Mouse (Mus musculus) myocyte (in vitro differentiated cells): ENCODE data around the gene Syk. TPM values are rescaled to one million over a fixed set of nuclear protein-coding genes. Genes with fewer than 3 reads are reported as not detected.

Experiments used
- H3K27me3 ChIP-seq: one replicate; pipeline ENCODE4 v1.6.1; 2011; ENCODE audit not compliant: control insufficient read depth, insufficient read depth, insufficient read length
- H3K36me3 ChIP-seq: one replicate; pipeline ENCODE4 v1.6.1; 2011; ENCODE audit not compliant: control insufficient read depth, insufficient read depth
- H3K4me2 ChIP-seq: one replicate; pipeline ENCODE4 v1.6.1; 2011; ENCODE audit warnings: low read depth, control low read depth
- H3K4me3 ChIP-seq: one replicate; pipeline ENCODE4 v1.5.1; 2011; ENCODE audit warnings: mild to moderate bottlenecking, control low read depth, moderate library complexity
- H3K79me2 ChIP-seq: one replicate; pipeline ENCODE4 v1.6.1; 2011; ENCODE audit not compliant: control insufficient read depth, insufficient read depth
- H3ac ChIP-seq: one replicate; pipeline ENCODE4 v1.6.1; 2011; ENCODE audit not compliant: control insufficient read depth, insufficient read length
- CEBPB ChIP-seq: IDR thresholded peaks from 2 replicates; pipeline ENCODE4 v1.6.1; 2011; ENCODE audit warnings: mild to moderate bottlenecking, moderate library complexity; ENCODE audit not compliant: poor library complexity, insufficient read depth, severe bottlenecking
- E2F4 ChIP-seq: IDR thresholded peaks from one replicate; pipeline ENCODE4 v1.6.1; 2011; ENCODE audit warnings: mild to moderate bottlenecking, control low read depth, moderate library complexity; ENCODE audit not compliant: insufficient read depth
- MAX ChIP-seq: IDR thresholded peaks from one replicate; pipeline ENCODE4 v1.6.1; 2011; ENCODE audit warnings: low read depth, mild to moderate bottlenecking, control low read depth
- MYOD1 ChIP-seq, 3 experiments: IDR thresholded peaks; one replicate each; pipeline ENCODE4 v1.6.1; 2011; ENCODE audit warnings: control low read depth in 2 of 3, low read depth in 2 of 3, mild to moderate bottlenecking in 2 of 3, moderate library complexity in 1 of 3; ENCODE audit not compliant: insufficient read length in 2 of 3, control insufficient read depth in 1 of 3
- MYOG ChIP-seq, 3 experiments: IDR thresholded peaks; one replicate each; pipeline ENCODE4 v1.6.1; 2011; ENCODE audit warnings: control low read depth in 2 of 3, low read depth in 2 of 3, mild to moderate bottlenecking in 2 of 3; ENCODE audit not compliant: insufficient read length in 2 of 3, control insufficient read depth in 1 of 3, insufficient read depth in 1 of 3
- POLR2A ChIP-seq: IDR thresholded peaks from one replicate; pipeline ENCODE4 v1.6.1; 2011; ENCODE audit warnings: low read depth, mild to moderate bottlenecking, control low read depth, moderate library complexity; ENCODE audit not compliant: insufficient read length
- POLR2AphosphoS2 ChIP-seq: IDR thresholded peaks from one replicate; pipeline ENCODE4 v1.6.1; 2011; ENCODE audit warnings: low read depth, control low read depth; ENCODE audit not compliant: insufficient read length
- REST ChIP-seq: IDR thresholded peaks from one replicate; pipeline ENCODE4 v1.6.1; 2011; ENCODE audit warnings: mild to moderate bottlenecking, control low read depth, moderate library complexity; ENCODE audit not compliant: insufficient read depth, insufficient read length
- SRF ChIP-seq: IDR thresholded peaks from one replicate; pipeline ENCODE4 v1.6.1; 2011; ENCODE audit warnings: low read depth; ENCODE audit not compliant: control insufficient read depth, insufficient read length
- TCF12 ChIP-seq: IDR thresholded peaks from one replicate; pipeline ENCODE4 v1.6.1; 2011; ENCODE audit warnings: mild to moderate bottlenecking, control low read depth; ENCODE audit not compliant: poor library complexity, insufficient read depth, severe bottlenecking
- TCF3 ChIP-seq: IDR thresholded peaks from one replicate; pipeline ENCODE4 v1.6.1; 2011; ENCODE audit warnings: low read depth, control low read depth; ENCODE audit not compliant: insufficient read length
- USF1 ChIP-seq: IDR thresholded peaks from one replicate; pipeline ENCODE4 v1.6.1; 2011; ENCODE audit warnings: low read depth, mild to moderate bottlenecking, control low read depth, moderate library complexity
- polyA plus RNA-seq: library from polyadenylated mRNA; unstranded; fragments of >200 nt; fragmentation: generic; extraction: Trizol; gene quantifications from one replicate; pipeline ENCODE4 v1.2.1, GENCODE M21; 2012; ENCODE audit warnings: missing spikeins

Syk gene
- 0.42 TPM for polyA plus RNA-seq

DNA sequence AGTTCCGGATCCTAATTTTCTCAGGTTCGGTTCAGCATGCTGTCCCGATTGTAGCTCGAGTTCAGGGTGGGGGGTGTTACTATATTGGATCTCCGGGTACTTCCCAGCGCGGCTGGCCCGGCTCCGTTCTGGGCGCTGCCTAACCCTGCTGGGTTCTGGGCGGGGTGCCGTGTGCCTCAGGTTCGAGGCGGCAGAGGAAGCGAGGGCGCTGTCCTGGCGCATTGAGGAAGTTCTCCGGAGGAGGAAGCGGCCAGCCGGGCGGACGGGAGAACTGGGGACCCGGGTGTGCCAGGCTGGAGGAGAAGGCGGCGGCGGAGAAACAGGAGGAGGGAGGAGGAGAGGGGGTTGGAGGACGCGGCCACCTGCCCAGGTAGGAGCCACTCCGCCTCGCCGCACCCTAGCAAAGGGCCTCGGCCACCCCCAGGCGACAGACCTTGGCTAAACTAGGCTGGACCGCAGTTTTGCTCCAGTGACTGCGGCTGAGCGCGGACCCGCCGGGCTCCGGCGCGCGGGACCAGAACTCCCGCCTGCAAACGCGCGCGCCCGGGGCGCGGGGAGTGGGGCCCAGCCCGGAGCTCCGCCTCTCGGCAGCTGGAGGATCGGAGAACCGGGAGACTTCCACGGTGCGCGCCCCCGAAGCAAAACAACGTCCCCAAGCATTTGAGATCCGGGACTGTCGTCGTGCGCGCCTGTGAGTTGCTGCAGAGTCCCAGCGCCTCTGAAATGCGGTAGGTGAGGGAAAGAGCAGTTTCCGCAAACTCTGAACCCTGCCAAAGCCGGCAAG, at the start of gene Syk:
Gene Syk, plus strand, starts transcription at position 296 of the 784 bp plus-strand sequence.
- Histone ChIP-seq H3K4me3 (peak within 1 kb of the TSS; percentile 8), H3K4me2 (peak within 1 kb of the TSS; percentile 58), H3K27me3 (peaks cover 6% of the 10 kb centered on the region), H3K79me2 (no peaks in the 10 kb centered on the region), H3K36me3 (no peaks in the 10 kb centered on the region), H3ac (no peak within 1 kb of the TSS)
- TF ChIP-seq USF1 (no peak), POLR2AphosphoS2 (no peak), TCF3 (no peak), MYOD1 (IDR thresholded peaks at IDR 0.05; ENCODE audit: control insufficient read depth in 1 of 3, insufficient read length in 2 of 3, low read depth in 2 of 3) (no peak), REST (no peak), TCF12 (no peak), MYOG (IDR thresholded peaks at IDR 0.05; ENCODE audit: control insufficient read depth in 1 of 3, insufficient read depth in 1 of 3, insufficient read length in 2 of 3, low read depth in 2 of 3) (no peak), E2F4 (no peak), POLR2A (no peak), CEBPB (no peak)

DNA sequence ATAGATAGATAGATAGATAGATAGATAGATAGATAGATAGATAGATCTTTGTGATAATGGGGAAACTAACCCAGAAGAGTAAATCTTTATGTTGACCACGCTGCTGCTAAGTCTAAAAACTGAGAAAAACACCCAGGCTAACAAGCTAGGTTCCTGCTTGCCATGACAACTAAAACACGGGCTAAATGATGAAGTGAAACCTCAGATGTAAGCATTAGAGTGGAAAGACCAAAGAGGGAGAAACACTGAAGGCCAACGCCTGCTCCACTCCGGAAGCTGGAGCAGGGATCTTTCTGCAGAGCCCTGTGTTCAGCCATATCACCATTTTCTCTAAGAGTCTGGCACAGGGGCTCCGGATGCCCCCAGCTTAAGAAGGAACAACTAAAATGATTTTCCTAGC, 49.3 kb upstream of the Syk start:
- no peak overlapping the region for H3ac ChIP-seq
- H3K79me2 ChIP-seq, result no peaks in the 10 kb centered on the region
- no peak for TF ChIP-seq REST
- H3K4me3 ChIP-seq, result no peak overlapping the region
- no peak overlapping the region for H3K4me2 ChIP-seq
- no peaks in the 10 kb centered on the region for H3K36me3 ChIP-seq
- H3K27me3 ChIP-seq, result no peaks in the 10 kb centered on the region

DNA sequence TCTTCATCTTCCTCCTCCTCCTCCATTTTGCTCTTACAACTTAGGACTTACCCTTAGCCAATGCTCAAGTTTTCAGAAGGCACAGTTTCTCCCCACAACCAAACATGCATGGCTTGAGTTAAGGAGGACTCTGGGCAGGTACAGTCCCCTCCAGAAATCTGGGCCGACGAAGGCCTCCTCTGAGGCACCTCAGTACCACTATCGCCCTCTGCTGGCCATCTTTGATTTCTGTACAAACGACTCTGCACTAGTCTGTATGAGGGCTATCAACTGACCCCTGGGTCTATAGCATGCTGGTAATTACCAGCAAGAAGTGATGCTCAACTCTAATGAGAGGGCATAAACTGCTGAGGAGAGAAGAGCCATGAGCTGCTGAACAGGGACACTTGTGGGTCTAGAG, 47.4 kb upstream of the Syk start:
- H3K4me2 ChIP-seq, result no peak overlapping the region
- no peak overlapping the region for H3K4me3 ChIP-seq
- H3K79me2 ChIP-seq, result no peaks in the 10 kb centered on the region
- TF ChIP-seq MAX (no peak), USF1 (no peak), SRF (no peak), POLR2AphosphoS2 (no peak), E2F4 (no peak), MYOD1 (IDR thresholded peaks at IDR 0.05; ENCODE audit: control insufficient read depth in 1 of 3, insufficient read length in 2 of 3, low read depth in 2 of 3) (no peak), REST (no peak), MYOG (IDR thresholded peaks at IDR 0.05; ENCODE audit: control insufficient read depth in 1 of 3, insufficient read depth in 1 of 3, insufficient read length in 2 of 3, low read depth in 2 of 3) (no peak), TCF3 (no peak), TCF12 (no peak), POLR2A (no peak), CEBPB (no peak)
- H3K36me3 ChIP-seq, result no peaks in the 10 kb centered on the region
- no peaks in the 10 kb centered on the region for H3K27me3 ChIP-seq
- no peak overlapping the region for H3ac ChIP-seq

DNA sequence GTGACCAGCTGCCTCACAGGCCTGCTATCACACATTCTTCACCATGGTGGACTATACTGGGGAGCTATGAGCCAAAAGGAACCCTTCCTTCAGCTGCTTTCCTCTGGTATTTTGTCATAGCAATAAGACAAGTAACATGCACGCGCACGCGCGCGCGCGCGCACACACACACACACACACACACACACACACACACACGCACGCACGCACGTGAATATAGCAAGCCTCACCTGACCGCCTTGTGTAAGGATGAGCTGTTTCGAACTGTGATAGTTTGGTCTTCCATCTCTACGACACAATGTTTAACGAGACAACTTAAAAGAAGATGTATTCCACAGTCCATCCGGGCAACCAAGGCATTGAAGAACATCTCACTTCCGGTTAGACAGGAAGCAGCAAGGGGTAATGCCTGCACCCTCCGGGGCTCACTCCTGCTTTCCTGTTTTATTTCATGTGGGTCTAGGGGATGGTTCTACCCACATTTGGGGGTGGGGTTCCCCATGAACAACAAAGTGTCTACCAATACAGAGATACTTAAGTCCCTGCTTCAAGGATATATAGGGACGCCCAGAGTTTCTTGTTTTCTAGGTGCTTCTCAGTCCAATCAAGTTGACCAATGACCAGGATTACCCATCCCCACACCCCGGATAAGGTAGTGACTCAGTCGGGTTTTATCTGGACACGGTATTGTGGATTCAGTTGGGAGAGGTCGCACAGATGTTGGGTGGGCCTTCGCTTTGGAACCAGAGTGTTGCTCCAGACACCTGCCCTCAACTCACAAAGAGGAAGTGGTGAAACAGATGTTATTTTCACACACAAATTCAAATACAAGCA, 45.0 kb upstream of the Syk start:
- H3K4me2 ChIP-seq, result no peak overlapping the region
- H3K4me3 ChIP-seq, result no peak overlapping the region
- no peaks in the 10 kb centered on the region for H3K27me3 ChIP-seq
- no peaks in the 10 kb centered on the region for H3K36me3 ChIP-seq
- H3ac ChIP-seq, result no peak overlapping the region
- no peak for TF ChIP-seq TCF12
- no peak for TF ChIP-seq TCF3
- TF ChIP-seq REST, result no peak
- no peak for TF ChIP-seq POLR2AphosphoS2
- TF ChIP-seq MYOD1 (IDR thresholded peaks at IDR 0.05; ENCODE audit: control insufficient read depth in 1 of 3, insufficient read length in 2 of 3, low read depth in 2 of 3), result no peak
- TF ChIP-seq MYOG (IDR thresholded peaks at IDR 0.05; ENCODE audit: control insufficient read depth in 1 of 3, insufficient read depth in 1 of 3, insufficient read length in 2 of 3, low read depth in 2 of 3), result no peak
- TF ChIP-seq SRF, result no peak
- TF ChIP-seq MAX, result no peak
- no peak for TF ChIP-seq E2F4
- no peak for TF ChIP-seq POLR2A
- TF ChIP-seq USF1, result no peak
- no peak for TF ChIP-seq CEBPB
- no peaks in the 10 kb centered on the region for H3K79me2 ChIP-seq

DNA sequence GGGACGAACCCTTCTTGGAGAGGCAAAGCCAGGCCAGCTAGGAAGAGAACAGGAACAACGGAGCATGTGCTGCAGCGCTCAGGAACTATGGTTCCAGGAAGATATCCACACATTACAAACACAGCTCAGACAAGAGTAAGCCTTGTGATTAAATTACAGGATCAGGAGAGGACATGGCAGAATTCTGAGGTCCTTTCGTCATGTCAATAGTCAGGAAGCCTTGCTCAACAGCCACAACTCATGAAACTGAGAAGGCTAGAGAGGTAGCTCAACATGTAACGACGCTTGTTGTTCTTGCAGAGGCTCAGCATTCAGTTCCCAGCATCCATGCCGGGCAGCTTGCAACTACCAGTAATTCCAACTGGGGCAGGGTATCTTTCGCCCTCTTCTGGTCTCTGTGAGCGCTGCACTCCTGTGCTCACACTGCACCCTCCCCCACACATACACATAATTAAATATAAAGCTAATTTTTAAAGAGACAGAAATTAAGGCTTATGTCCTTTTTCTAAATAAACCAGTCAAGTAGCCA, 44.3 kb upstream of the Syk start:
- Histone ChIP-seq H3K79me2 (no peaks in the 10 kb centered on the region), H3K36me3 (no peaks in the 10 kb centered on the region), H3ac (no peak overlapping the region), H3K27me3 (no peaks in the 10 kb centered on the region), H3K4me2 (no peak overlapping the region), H3K4me3 (no peak overlapping the region)
- TF ChIP-seq REST (no peak), POLR2AphosphoS2 (no peak), CEBPB (no peak), MYOD1 (IDR thresholded peaks at IDR 0.05; ENCODE audit: control insufficient read depth in 1 of 3, insufficient read length in 2 of 3, low read depth in 2 of 3) (no peak), TCF3 (no peak), MYOG (IDR thresholded peaks at IDR 0.05; ENCODE audit: control insufficient read depth in 1 of 3, insufficient read depth in 1 of 3, insufficient read length in 2 of 3, low read depth in 2 of 3) (no peak), POLR2A (no peak), TCF12 (no peak), SRF (no peak), USF1 (no peak), MAX (no peak)
